In genomic region chr10:82858032-82858680, GRCm38 (mm10) we compare ENCODE assay signal across 8 mouse cellular contexts. TPM values are rescaled to one million over a fixed set of nuclear protein-coding genes. Genes with fewer than 3 reads are reported as not detected.
DNase-seq lines count a peak whose midpoint lies in the region; ATAC-seq and TF ChIP-seq lines count a peak whose summit lies in the region.

No protein-coding gene starts in this region.

- H3K27ac ChIP-seq in MEL (ENCODE audit: control insufficient read depth, low read depth, low read length), result peak overlapping the region; percentile 77
- H3K27ac ChIP-seq in liver, embryonic 11.5 days (ENCODE audit: low read depth, low read length), result peak overlapping the region; percentile 95; the same call in 1 of the 2 replicates
- peak overlapping the region; percentile 87; the same call in 1 of the 2 replicates for H3K27ac ChIP-seq in neural tube, embryonic 15.5 days (replicated peaks)

- no peak for TF ChIP-seq POLR2A in MEL (IDR thresholded peaks at IDR 0.05; ENCODE audit: control insufficient read depth in 1 of 2, insufficient read depth in 1 of 2, low read depth in 1 of 2, low read length in 2 of 2, poor library complexity in 1 of 2)

- no peaks in the 10 kb centered on the region for H3K9me3 ChIP-seq in MEL (replicated peaks; ENCODE audit: insufficient read depth, low read length)
- H3K9me3 ChIP-seq in liver, embryonic 11.5 days (ENCODE audit: control insufficient read depth, low read length), result no peaks in the 10 kb centered on the region
- H3K9me3 ChIP-seq in neural tube, embryonic 15.5 days (replicated peaks), result no peaks in the 10 kb centered on the region

- peaks cover 34% of the 10 kb centered on the region for H3K79me2 ChIP-seq in MEL (ENCODE audit: control insufficient read depth, insufficient read depth, low read length, poor library complexity)

- peaks cover 0 to 25% of the 10 kb centered on the region in 2 experiments; a peak in 3 of 4 replicates for H3K36me3 ChIP-seq in MEL (ENCODE audit: control insufficient read depth in 1 of 2, insufficient read depth in 2 of 2, low read length in 2 of 2)
- H3K36me3 ChIP-seq in liver, embryonic 11.5 days (ENCODE audit: control insufficient read depth, insufficient read depth, low read length), result peaks cover 4% of the 10 kb centered on the region; the same call in 1 of the 2 replicates
- no peaks in the 10 kb centered on the region for H3K36me3 ChIP-seq in neural tube, embryonic 15.5 days

- WGBS in liver, embryonic 11.5 days, result 53% methylated on average over 10 of the region's 10 CpGs
- 59% methylated on average over 10 of the region's 10 CpGs for WGBS in neural tube, embryonic 15.5 days

- DNase-seq in adrenal gland, postnatal 14 days, result peak; percentile 12
- DNase-seq in adrenal gland, postnatal 25 days, result no peak
- no peak for DNase-seq in MEL (ENCODE audit: low read depth, low spot score)
- peak; percentile 71 for DNase-seq in gonadal fat pad, adult 2 months (ENCODE audit: low read depth)
- DNase-seq in liver, embryonic 11.5 days (ENCODE audit: low spot score), result no peak
- DNase-seq in urinary bladder, adult 2 months (ENCODE audit: low spot score), result no peak

- H3K4me3 ChIP-seq in MEL (ENCODE audit: control insufficient read depth in 1 of 2, insufficient read depth in 1 of 2, low read depth in 2 of 2, low read length in 2 of 2), result peak overlapping the region; percentile 64 to 99
- H3K4me3 ChIP-seq in liver, embryonic 11.5 days (ENCODE audit: low read depth, low read length), result peak overlapping the region; percentile 81
- peak overlapping the region; percentile 50 for H3K4me3 ChIP-seq in neural tube, embryonic 15.5 days (replicated peaks)

- no peaks in the 10 kb centered on the region for H3K27me3 ChIP-seq in MEL (ENCODE audit: control insufficient read depth in 1 of 2, insufficient read depth in 2 of 2, low read length in 2 of 2)
- no peaks in the 10 kb centered on the region for H3K27me3 ChIP-seq in liver, embryonic 11.5 days (replicated peaks; ENCODE audit: control insufficient read depth, insufficient read depth, low read length)
- no peaks in the 10 kb centered on the region for H3K27me3 ChIP-seq in neural tube, embryonic 15.5 days (replicated peaks)

- TF ChIP-seq EP300 in MEL (IDR thresholded peaks at IDR 0.05; ENCODE audit: low read depth in 1 of 2, low read length in 2 of 2), result no peak

- H3K4me1 ChIP-seq in MEL (ENCODE audit: control insufficient read depth in 1 of 2, insufficient read depth in 2 of 2, low read length in 2 of 2), result peaks cover 2 to 24% of the 10 kb centered on the region in 2 experiments; a peak in 3 of 4 replicates
- H3K4me1 ChIP-seq in liver, embryonic 11.5 days (replicated peaks; ENCODE audit: control insufficient read depth, insufficient read depth, low read length), result peaks cover 20% of the 10 kb centered on the region
- H3K4me1 ChIP-seq in neural tube, embryonic 15.5 days, result peaks cover 31% of the 10 kb centered on the region

- ATAC-seq in liver, embryonic 11.5 days (replicated peaks; ENCODE audit: low FRiP score), result no peak
- no peak for ATAC-seq in neural tube, embryonic 15.5 days (ENCODE audit: low FRiP score)
- ATAC-seq in erythroid progenitor cell, adult 5-6 weeks (replicated peaks; ENCODE audit: low FRiP score, poor library complexity, severe bottlenecking), result no peak

- H3K4me2 ChIP-seq in liver, embryonic 11.5 days, result peak overlapping the region; percentile 86
- H3K4me2 ChIP-seq in neural tube, embryonic 15.5 days, result peak overlapping the region; percentile 79

- TF ChIP-seq CTCF in MEL (IDR thresholded peaks at IDR 0.05 in 2 of 3, conservative IDR thresholded peaks at IDR 0.05 in 1 of 3; ENCODE audit: control insufficient read depth in 1 of 3, insufficient read depth in 1 of 3, low read depth in 2 of 3, low read length in 3 of 3, poor library complexity in 1 of 3, severe bottlenecking in 1 of 3), result no peak

- peak overlapping the region; percentile 83 for H3K9ac ChIP-seq in MEL (ENCODE audit: control insufficient read depth, low read depth, low read length, poor library complexity, severe bottlenecking)
- H3K9ac ChIP-seq in liver, embryonic 11.5 days (ENCODE audit: low read depth, low read length), result peak overlapping the region; percentile 87
- no peak overlapping the region for H3K9ac ChIP-seq in neural tube, embryonic 15.5 days (replicated peaks)

- no peak for TF ChIP-seq RAD21 in MEL (IDR thresholded peaks at IDR 0.05; ENCODE audit: low read depth, low read length)

TF ChIP-seq in MEL, 35 proteins besides CTCF, POLR2A, EP300 and RAD21:
- no peak for TF ChIP-seq POLR2AphosphoS5 (IDR thresholded peaks at IDR 0.05; ENCODE audit: borderline replicate concordance, low read depth, low read length)
- peak; percentile 55 for TF ChIP-seq ZNF384 (IDR thresholded peaks at IDR 0.05; ENCODE audit: low read depth, low read length)

RNA-seq across cellular contexts. Expression of gene Eid3, which starts 8.3 kb away (rescaled TPM):
- total RNA-seq in adrenal gland, postnatal 14 days (2021), result 2.3 and 3.0 TPM in 2 replicates
- 4.6 TPM in 2 replicates for total RNA-seq in adrenal gland, postnatal 25 days (2021)
- total RNA-seq in MEL (2012; rRNA removed), result 1.2 and 1.3 TPM in 2 replicates
- 1 to 10 TPM in 1 of 2 experiments, not detected in 1; 1.2 TPM for polyA plus RNA-seq in MEL (2012; ENCODE audit: insufficient read depth in 1 of 2, insufficient read length in 2 of 2, low read depth in 1 of 2, low replicate concordance in 2 of 2, missing spikeins in 1 of 2)
- 4.1 and 6.0 TPM in 2 replicates for polyA plus RNA-seq in gonadal fat pad, adult 2 months (2012; rRNA removed)
- polyA plus RNA-seq in liver, embryonic 11.5 days (2014; fragmentation: Nextera tagmentation; extraction: Ambion mirVana), result 0.45 and 0.75 TPM in 2 replicates
- polyA plus RNA-seq in neural tube, embryonic 15.5 days (2015; fragmentation: Nextera tagmentation; extraction: Ambion mirVana), result 0.14 and 0.58 TPM in 2 replicates
- 4.2 TPM in 1 of 2 replicates, not detected in the other for total RNA-seq in erythroid progenitor cell, adult 5-6 weeks (2015; ENCODE audit: low replicate concordance)
- total RNA-seq in erythroid progenitor cell, adult 5-6 weeks (2017; ENCODE audit: low replicate concordance), result 6.6 and 9.4 TPM in 2 replicates
- 0.22 and 0.77 TPM in 2 replicates for polyA plus RNA-seq in urinary bladder, adult 2 months (2012; rRNA removed)

RNA-seq across cellular contexts. Expression of gene Txnrd1, which starts 24.4 kb away (rescaled TPM):
- total RNA-seq in adrenal gland, postnatal 14 days (2021), result 106 and 115 TPM in 2 replicates
- total RNA-seq in adrenal gland, postnatal 25 days (2021), result 118 and 136 TPM in 2 replicates
- 91.6 and 102 TPM in 2 replicates for total RNA-seq in MEL (2012; rRNA removed)
- 100 to 1,000 TPM in 1 of 2 experiments, not detected in 1; 127 TPM for polyA plus RNA-seq in MEL (2012; ENCODE audit: insufficient read depth in 1 of 2, insufficient read length in 2 of 2, low read depth in 1 of 2, low replicate concordance in 2 of 2, missing spikeins in 1 of 2)
- 36.1 and 44.0 TPM in 2 replicates for polyA plus RNA-seq in gonadal fat pad, adult 2 months (2012; rRNA removed)
- polyA plus RNA-seq in liver, embryonic 11.5 days (2014; fragmentation: Nextera tagmentation; extraction: Ambion mirVana), result 129 and 145 TPM in 2 replicates
- polyA plus RNA-seq in neural tube, embryonic 15.5 days (2015; fragmentation: Nextera tagmentation; extraction: Ambion mirVana), result 89.1 and 94.5 TPM in 2 replicates
- total RNA-seq in erythroid progenitor cell, adult 5-6 weeks (2015; ENCODE audit: low replicate concordance), result 26.7 and 38.1 TPM in 2 replicates
- total RNA-seq in erythroid progenitor cell, adult 5-6 weeks (2017; ENCODE audit: low replicate concordance), result 38.2 and 56.8 TPM in 2 replicates
- polyA plus RNA-seq in urinary bladder, adult 2 months (2012; rRNA removed), result 53.3 and 59.4 TPM in 2 replicates

Comparison
In these comparisons a context has a peak if more than half of its experiments do, and no peak if none do; other contexts are left out.
1. DNase-seq: peak in adrenal gland, postnatal 14 days (single experiment) and gonadal fat pad, adult 2 months (single experiment); none in adrenal gland, postnatal 25 days (single experiment), MEL (single experiment), liver, embryonic 11.5 days (single experiment) and urinary bladder, adult 2 months (single experiment).
2. Peak in every context shown above with its lines, with median percentiles within 50 percentile points of each other: H3K27ac ChIP-seq and H3K4me3 ChIP-seq.